Mouse (Mus musculus) heart, embryonic 14.5 days (tissue): ENCODE data around the gene Thap7. TPM values are rescaled to one million over a fixed set of nuclear protein-coding genes. Genes with fewer than 3 reads are reported as not detected.

Experiments used
- ATAC-seq: fragments of 200-750 bp; cut with Nextera tagmentation; 2 replicates; pipeline ENCODE4 v1.8.0; 2017; ENCODE audit warnings: low read depth, moderate TSS enrichment; ENCODE audit not compliant: insufficient number of reproducible peaks, insufficient read depth, low FRiP score
- H3K27ac ChIP-seq, 2 experiments: fragments of 200-500 bp in 1 of 2; fragments of 300-500 bp in 1 of 2; sonication (generic) in 1 of 2; replicated peaks in 1 of 2; 2 replicates each; pipeline ENCODE4 v1.5.1; 2012 to 2014; ENCODE audit warnings: low read depth in 2 of 2, low read length in 2 of 2, control low read depth in 1 of 2, mild to moderate bottlenecking in 1 of 2, mixed read lengths in 1 of 2; ENCODE audit not compliant: control insufficient read depth in 1 of 2, insufficient read depth in 1 of 2
- H3K27me3 ChIP-seq: fragments of 300-500 bp; sonication (generic); 2 replicates; pipeline ENCODE4 v1.6.1; 2014; ENCODE audit warnings: mild to moderate bottlenecking, low read length, control low read depth; ENCODE audit not compliant: control insufficient read depth, insufficient read depth
- H3K36me3 ChIP-seq: fragments of 300-500 bp; sonication (generic); 2 replicates; pipeline ENCODE4 v1.6.1; 2014; ENCODE audit warnings: mild to moderate bottlenecking, control low read depth, low read length, mixed read lengths; ENCODE audit not compliant: control insufficient read depth, insufficient read depth
- H3K4me1 ChIP-seq, 2 experiments: fragments of 200-500 bp in 1 of 2; fragments of 300-500 bp in 1 of 2; sonication (generic) in 1 of 2; 2 replicates each; pipeline ENCODE4 v1.6.1; 2012 to 2014; ENCODE audit warnings: low read length in 2 of 2, control low read depth in 1 of 2, mixed read lengths in 1 of 2; ENCODE audit not compliant: control insufficient read depth in 2 of 2, insufficient read depth in 2 of 2
- H3K4me2 ChIP-seq: fragments of 300-500 bp; sonication (generic); 2 replicates; pipeline ENCODE4 v1.6.1; 2014; ENCODE audit warnings: mild to moderate bottlenecking, low read length
- H3K4me3 ChIP-seq, 2 experiments: fragments of 200-500 bp in 1 of 2; fragments of 300-500 bp in 1 of 2; sonication (generic) in 1 of 2; 2 replicates each; pipeline ENCODE4 v1.5.1; 2012 to 2014; ENCODE audit warnings: low read length in 2 of 2, mild to moderate bottlenecking in 2 of 2, control low read depth in 1 of 2, low read depth in 1 of 2, moderate library complexity in 1 of 2; ENCODE audit not compliant: control insufficient read depth in 1 of 2, insufficient read depth in 1 of 2
- H3K9ac ChIP-seq: fragments of 300-500 bp; sonication (generic); 2 replicates; pipeline ENCODE4 v1.6.1; 2014; ENCODE audit warnings: mild to moderate bottlenecking, low read length
- H3K9me3 ChIP-seq: fragments of 300-500 bp; sonication (generic); 2 replicates; pipeline ENCODE4 v1.6.1; 2016; ENCODE audit warnings: low read length, control low read depth; ENCODE audit not compliant: control insufficient read depth
- WGBS: fragments of 180-500 bp; shearing (Covaris S2); extraction: QIAGEN DNeasy Blood & Tissue Kit; methylation state at CpG from one replicate; pipeline ENCODE4 v1.1.7; 2014; 5-methylcytosine and 5-hydroxymethylcytosine counted together
- polyA plus RNA-seq: library from polyadenylated mRNA; unstranded; fragments of >200 nt; fragmentation: Nextera tagmentation; extraction: Ambion mirVana; gene quantifications from 2 replicates; pipeline ENCODE4 v1.2.1, GENCODE M21; 2014

The Thap7 gene
- polyA plus RNA-seq, 1 experiment from 2014 or later: 27.1 TPM

DNA sequence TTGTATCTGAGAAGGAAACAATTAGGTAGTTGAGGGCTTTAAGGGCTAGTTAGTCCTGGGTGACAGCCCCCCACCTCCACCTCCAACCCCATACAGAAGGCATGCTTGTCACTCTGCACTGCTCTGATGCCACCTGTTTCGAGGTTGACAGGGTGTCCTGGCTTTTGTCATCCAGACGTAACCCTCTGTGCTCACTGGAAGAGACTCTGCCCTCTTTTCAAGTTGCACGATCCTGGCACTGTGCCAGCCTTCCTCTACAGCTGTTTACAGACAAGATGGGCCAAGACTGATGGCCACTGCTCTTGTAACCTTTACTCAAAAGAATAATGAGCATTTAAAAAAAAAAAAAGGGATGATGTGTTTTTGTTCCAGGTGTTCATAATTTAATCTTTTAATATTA lies 44.4 kb downstream of the Thap7 start:
- peak; percentile 76 for ATAC-seq
- WGBS: 5% methylated on average over 3 of the region's 3 CpGs
- Histone ChIP-seq H3K27me3 (peaks cover 16% of the 10 kb centered on the region; the same call in 1 of the 2 replicates), H3K9me3 (no peaks in the 10 kb centered on the region), H3K4me1 (peaks cover 9 to 30% of the 10 kb centered on the region in 2 experiments), H3K9ac (no peak overlapping the region), H3K27ac (peak overlapping the region in 1 of 2 experiments; percentile 60; a peak in 1 of 4 replicates), H3K4me3 (no peak overlapping the region), H3K4me2 (no peak overlapping the region), H3K36me3 (peaks cover 46% of the 10 kb centered on the region)

DNA sequence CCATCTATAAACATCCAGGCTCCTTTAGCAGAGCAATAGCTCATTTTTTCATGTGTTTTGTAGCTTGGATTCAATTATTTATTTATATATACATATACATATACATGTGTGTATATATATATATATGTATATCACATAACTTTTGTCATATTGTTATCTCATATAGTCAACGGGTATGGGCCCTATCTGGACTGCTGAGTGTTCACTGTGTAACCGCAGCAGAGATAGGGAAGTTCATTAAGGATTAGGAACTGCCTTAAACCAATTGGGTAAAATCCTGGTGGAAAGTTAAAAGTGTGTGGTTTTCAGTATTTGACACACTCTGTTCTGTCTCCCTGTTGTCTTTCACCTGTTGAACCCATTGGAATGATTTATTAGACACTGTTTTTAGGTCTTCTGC lies 49.5 kb downstream of the Thap7 start:
- Histone ChIP-seq H3K27ac (no peak overlapping the region), H3K4me1 (peaks cover 6 to 14% of the 10 kb centered on the region in 2 experiments), H3K9ac (no peak overlapping the region), H3K36me3 (peaks cover 58% of the 10 kb centered on the region), H3K9me3 (no peaks in the 10 kb centered on the region), H3K27me3 (no peaks in the 10 kb centered on the region), H3K4me3 (no peak overlapping the region), H3K4me2 (no peak overlapping the region)
- no peak for ATAC-seq
- WGBS: 82% methylated on average over 2 of the region's 2 CpGs

GRCm38 (mm10) chr16:17478331-17478943 lies 52.5 kb downstream of the Thap7 start:
- H3K27me3 ChIP-seq: no peaks in the 10 kb centered on the region
- peaks cover 41% of the 10 kb centered on the region for H3K36me3 ChIP-seq
- H3K27ac ChIP-seq: no peak overlapping the region
- H3K9me3 ChIP-seq: no peaks in the 10 kb centered on the region
- no peak for ATAC-seq
- H3K9ac ChIP-seq: no peak overlapping the region
- no peak overlapping the region for H3K4me2 ChIP-seq
- WGBS: 82% methylated on average over 4 of the region's 4 CpGs
- H3K4me3 ChIP-seq: no peak overlapping the region
- no peaks in the 10 kb centered on the region for H3K4me1 ChIP-seq

Other genes starting within 250 kb of the Thap7 start
- gene Serpind1, start 199.8 kb downstream of the Thap7 start, polyA plus RNA-seq: 0.66 and 0.75 TPM in 2 replicates
- 5.0 and 5.6 TPM in 2 replicates for gene Snap29, start 125.2 kb downstream of the Thap7 start, polyA plus RNA-seq
- 36.3 and 40.5 TPM in 2 replicates for gene Pi4ka, start 124.8 kb downstream of the Thap7 start, polyA plus RNA-seq
- 31.9 and 40.7 TPM in 2 replicates for gene Crkl, start 79.1 kb downstream of the Thap7 start, polyA plus RNA-seq
- 0.89 and 1.6 TPM in 2 replicates for gene Aifm3, start 41.5 kb downstream of the Thap7 start, polyA plus RNA-seq
- gene Lztr1, start 22.4 kb downstream of the Thap7 start, polyA plus RNA-seq: 47.8 and 48.6 TPM in 2 replicates
- gene Lrrc74b, start 30.1 kb upstream of the Thap7 start, polyA plus RNA-seq: 0.20 and 0.22 TPM in 2 replicates
- 0.65 and 0.67 TPM in 2 replicates for gene P2rx6, start 30.7 kb upstream of the Thap7 start, polyA plus RNA-seq
- 10.9 and 12.8 TPM in 2 replicates for gene Slc7a4, start 52.1 kb upstream of the Thap7 start, polyA plus RNA-seq
- gene Smpd4, start 88.2 kb upstream of the Thap7 start, polyA plus RNA-seq: 22.7 and 23.7 TPM in 2 replicates
- 2.9 and 4.5 TPM in 2 replicates for gene Ccdc74a, start 115.3 kb upstream of the Thap7 start, polyA plus RNA-seq
- gene Med15, start 201.8 kb upstream of the Thap7 start, polyA plus RNA-seq: 26.8 and 31.6 TPM in 2 replicates
- 42.0 and 43.6 TPM in 2 replicates for gene Klhl22, start 228.5 kb upstream of the Thap7 start, polyA plus RNA-seq